21 mouse cellular contexts compared by ENCODE assay signal in the genomic region with DNA sequence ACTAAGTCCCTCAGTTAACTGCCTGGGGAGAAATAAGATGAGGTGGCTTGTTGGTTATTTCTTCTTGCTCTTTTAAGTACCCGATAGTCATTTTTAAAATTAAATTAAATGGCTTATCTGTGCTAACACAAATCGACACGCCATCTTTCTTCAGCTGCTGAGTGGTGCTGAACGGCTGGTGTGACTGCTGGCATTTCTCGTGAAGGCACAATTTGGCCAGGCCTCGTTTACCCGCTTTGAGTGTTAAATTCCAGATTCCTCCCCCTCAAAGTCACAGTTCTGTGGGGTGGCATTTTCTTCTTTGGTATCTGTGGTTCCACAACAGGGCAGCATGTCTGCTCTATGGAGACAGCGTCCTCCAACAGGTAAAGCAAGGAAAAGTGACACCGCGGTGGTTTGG.
"Had no signal": no experiment of that assay in that cellular context is flagged by ENCODE, and none has a peak within 500 bp of the region (broad histone marks: within the 10 kb centered on the region; RNA-seq: fewer than 3 reads in every experiment).

No protein-coding gene starts in this region.

- H3K9me3 ChIP-seq: heart, embryonic 10.5 days; heart, embryonic 12.5 days; hindbrain, embryonic 10.5 days; hindbrain, embryonic 12.5 days; intestine, embryonic 15.5 days; limb, embryonic 13.5 days; limb, embryonic 15.5 days; liver, embryonic 12.5 days had no signal

- H3K36me3 ChIP-seq: heart, embryonic 10.5 days; heart, embryonic 12.5 days; hindbrain, embryonic 10.5 days; hindbrain, embryonic 12.5 days; intestine, embryonic 15.5 days; limb, embryonic 13.5 days; limb, embryonic 15.5 days; liver, embryonic 12.5 days had no signal

- H3K27me3 ChIP-seq: hindbrain, embryonic 12.5 days; limb, embryonic 15.5 days had no signal

- H3K4me3 ChIP-seq: heart, embryonic 12.5 days; hindbrain, embryonic 12.5 days; intestine, embryonic 15.5 days; left cerebral cortex, adult 2 months; limb, embryonic 15.5 days; liver, embryonic 12.5 days had no signal

- H3K4me1 ChIP-seq: intestine, embryonic 15.5 days; liver, embryonic 12.5 days had no signal

- DNase-seq: gastrocnemius, postnatal 14 days; heart, adult 18-20 months; heart, postnatal 10 days; heart, postnatal 4 days; kidney, adult 18-20 months; kidney, adult 8-10 months; kidney, postnatal 10 days; kidney, postnatal 25 days; kidney, postnatal 4 days; layer of hippocampus, adult 9-11 months had no signal

- H3K27ac ChIP-seq: heart, embryonic 10.5 days; hindbrain, embryonic 10.5 days; hindbrain, embryonic 12.5 days; hindbrain, embryonic 14.5 days; intestine, embryonic 15.5 days; left cerebral cortex, adult 2 months; limb, embryonic 13.5 days; limb, embryonic 15.5 days; liver, embryonic 12.5 days; liver, embryonic 14.5 days had no signal
